Comparison of ENCODE assay signal across 7 mouse cellular contexts in genomic region chr4:94476749-94477399, GRCm38 (mm10).
DNase-seq lines count a peak whose midpoint lies in the region; ATAC-seq and TF ChIP-seq lines count a peak whose summit lies in the region.

No protein-coding gene starts in this region.

- TF ChIP-seq CTCF in small intestine, adult 2 months (IDR thresholded peaks at IDR 0.05; ENCODE audit: extremely low read depth, insufficient read length, insufficient replicate concordance, low read depth, low read length) = no peak

- no peak for ATAC-seq in neural tube, embryonic 15.5 days (ENCODE audit: low FRiP score)

- no peak for TF ChIP-seq POLR2A in small intestine, adult 2 months (IDR thresholded peaks at IDR 0.05; ENCODE audit: low read depth, low read length)

- intact Hi-C loops in heart, postnatal 25 days (cut with DNase I) = no loop called here

- WGBS in small intestine, adult 2 months = 84% methylated on average over 18 of the region's 18 CpGs
- 83% methylated on average over 18 of the region's 18 CpGs for WGBS in neural tube, embryonic 15.5 days

- no peaks in the 10 kb centered on the region for H3K9me3 ChIP-seq in neural tube, embryonic 15.5 days (replicated peaks)

- no peaks in the 10 kb centered on the region for H3K27me3 ChIP-seq in small intestine, adult 2 months (ENCODE audit: control insufficient read depth, insufficient read depth, low read length)
- no peaks in the 10 kb centered on the region for H3K27me3 ChIP-seq in neural tube, embryonic 15.5 days (replicated peaks)

- H3K27ac ChIP-seq in small intestine, adult 2 months (ENCODE audit: insufficient read depth, low read depth, low read length) = no peak overlapping the region
- H3K27ac ChIP-seq in neural tube, embryonic 15.5 days (replicated peaks) = no peak overlapping the region

- no peaks in the 10 kb centered on the region for H3K36me3 ChIP-seq in small intestine, adult 2 months (ENCODE audit: control insufficient read depth, insufficient read depth, low read length)
- H3K36me3 ChIP-seq in neural tube, embryonic 15.5 days = no peaks in the 10 kb centered on the region

- no peak overlapping the region for H3K4me2 ChIP-seq in neural tube, embryonic 15.5 days

- no peak overlapping the region for H3K9ac ChIP-seq in neural tube, embryonic 15.5 days (replicated peaks)

- 0 out of 2 replicates have a peak overlapping the region, but pooled peaks have one; percentile 4 for H3K4me3 ChIP-seq in small intestine, adult 2 months (ENCODE audit: low read depth, low read length)
- no peak overlapping the region for H3K4me3 ChIP-seq in neural tube, embryonic 15.5 days (replicated peaks)

- no peaks in the 10 kb centered on the region for H3K4me1 ChIP-seq in small intestine, adult 2 months (ENCODE audit: control insufficient read depth, insufficient read depth, insufficient read length, low read length)
- no peaks in the 10 kb centered on the region for H3K4me1 ChIP-seq in neural tube, embryonic 15.5 days

- peak; percentile 15 for DNase-seq in right cerebral cortex, adult 18-20 months
- DNase-seq in right cerebral cortex, postnatal 36 days (ENCODE audit: low spot score in 2 of 2) = no peak
- DNase-seq in gastrocnemius, adult 18-20 months (ENCODE audit: low spot score) = peak; percentile 74
- peak; percentile 7 for DNase-seq in heart, postnatal 25 days (ENCODE audit: low spot score)
- no peak for DNase-seq in retina, embryonic 14.5 days (ENCODE audit: low spot score)

Comparison
In these comparisons a context has a peak if more than half of its experiments do, and no peak if none do; other contexts are left out.
1. DNase-seq: peak in right cerebral cortex, adult 18-20 months (single experiment), gastrocnemius, adult 18-20 months (single experiment) and heart, postnatal 25 days (single experiment); none in right cerebral cortex, postnatal 36 days (0 of 2) and retina, embryonic 14.5 days (single experiment).